Mouse (Mus musculus) layer of hippocampus, adult 9-10 months (tissue): ENCODE data around the gene Aldh6a1.

Experiments used
- DNase-seq: peaks from one replicate; pipeline ENCODE4 v3.0.0; 2022; ENCODE audit warnings: low spot score

Gene Aldh6a1

DNA sequence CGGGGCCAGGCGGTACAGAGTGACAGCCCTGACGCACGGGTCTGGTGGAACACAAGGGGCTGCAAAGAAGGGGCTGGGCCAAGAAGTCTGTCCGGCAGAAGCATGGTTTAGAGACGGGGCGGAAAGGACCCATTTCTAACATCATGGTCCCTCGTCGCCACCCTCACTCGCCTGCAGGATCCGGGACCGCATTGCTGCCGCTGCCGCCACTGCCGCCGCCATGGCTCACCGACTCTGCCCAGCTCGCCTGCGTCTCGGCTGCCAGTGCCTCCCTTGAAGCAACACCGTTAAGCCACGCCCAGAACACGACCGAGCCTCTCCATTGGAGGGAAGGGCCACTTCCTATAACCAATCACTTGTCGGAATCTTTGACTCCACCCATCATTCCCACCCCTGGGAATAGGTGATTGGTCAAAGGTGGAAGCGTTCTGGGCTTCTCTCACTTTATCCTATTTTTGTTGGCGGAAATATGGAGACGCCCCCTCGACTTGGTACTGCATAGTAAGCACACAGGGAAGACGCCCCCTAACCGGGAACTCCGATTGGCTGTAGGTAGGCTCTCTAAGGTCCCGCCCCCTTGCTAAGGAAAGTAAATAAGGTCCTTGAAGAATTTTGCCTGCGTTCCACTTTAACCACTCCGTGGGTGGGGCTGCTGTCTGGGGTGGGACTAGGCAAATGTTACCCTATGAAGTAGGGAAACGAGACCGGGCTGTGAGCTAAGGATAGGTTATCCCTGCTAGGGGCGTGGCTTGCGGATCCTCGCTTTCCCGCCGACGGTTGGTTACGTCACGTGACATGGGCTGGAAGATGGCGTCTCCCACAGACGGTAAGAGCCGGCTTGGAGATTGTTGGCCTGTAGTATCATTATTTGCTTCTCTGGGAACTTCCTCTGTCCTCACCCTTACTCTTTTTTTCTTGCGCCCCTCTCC lies at the start of gene Aldh6a1, which contains the start of gene Lin52:
Aldh6a1 (minus strand) TSS at position 287 of the 929 bp plus-strand sequence.
Lin52 (plus strand) TSS at position 705 of the 929 bp plus-strand sequence.
- DNase-seq, result peak; percentile 99

DNA sequence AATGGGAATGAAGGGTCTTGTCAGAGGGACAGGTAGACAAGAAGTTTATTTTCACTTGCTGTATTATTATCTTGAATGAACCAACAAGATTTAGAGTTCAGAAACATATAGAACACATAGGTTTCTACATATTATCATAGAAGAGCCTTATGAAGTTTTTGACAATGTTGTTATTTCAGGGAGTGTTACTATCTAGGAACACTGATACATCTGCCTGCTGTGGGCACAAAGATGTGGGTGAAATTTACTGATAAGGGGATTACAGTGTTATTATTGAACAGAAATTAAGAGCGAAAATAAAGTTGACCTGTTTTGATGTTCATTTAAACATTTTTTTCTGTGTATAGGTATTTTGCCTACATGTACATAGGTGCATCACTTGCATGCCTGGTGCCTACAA lies 46.0 kb upstream of the Aldh6a1 start:
- DNase-seq, result no peak

DNA sequence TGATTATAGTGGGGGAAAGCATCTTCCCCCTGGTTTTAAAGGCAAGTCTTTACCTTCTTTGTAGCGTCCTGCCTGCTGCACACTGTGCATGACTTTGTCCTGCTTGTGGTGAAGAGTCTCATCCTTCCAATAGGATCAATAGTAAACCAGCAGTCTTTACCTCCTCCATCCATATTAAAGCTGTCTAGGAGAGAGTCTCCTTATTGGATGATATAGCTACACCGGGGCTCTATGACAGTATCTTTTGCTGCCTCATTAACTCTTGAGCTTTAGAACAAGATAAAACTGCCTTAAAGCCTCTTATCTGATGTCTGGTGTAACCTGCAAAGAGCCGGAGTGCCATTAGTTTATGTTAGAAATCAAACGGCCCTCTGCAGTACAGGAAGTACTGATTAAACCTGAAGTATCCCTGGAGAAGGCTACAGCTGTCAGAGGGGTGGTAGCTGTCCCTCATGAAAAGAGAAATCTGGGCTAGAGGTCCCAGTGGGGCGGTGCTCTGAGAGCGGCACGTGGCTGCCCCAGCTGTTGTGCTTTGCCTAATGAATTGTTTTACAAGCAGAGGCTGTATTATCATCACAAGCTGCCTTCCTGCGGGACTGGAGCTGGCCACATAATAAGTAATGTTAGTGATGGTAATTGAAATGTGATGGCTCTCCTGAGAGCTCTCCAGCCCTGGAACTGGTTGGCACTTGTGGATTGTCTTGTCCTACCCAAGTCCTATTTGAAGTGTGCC lies 36.7 kb upstream of the Aldh6a1 start:
- peak; percentile 3 for DNase-seq

DNA sequence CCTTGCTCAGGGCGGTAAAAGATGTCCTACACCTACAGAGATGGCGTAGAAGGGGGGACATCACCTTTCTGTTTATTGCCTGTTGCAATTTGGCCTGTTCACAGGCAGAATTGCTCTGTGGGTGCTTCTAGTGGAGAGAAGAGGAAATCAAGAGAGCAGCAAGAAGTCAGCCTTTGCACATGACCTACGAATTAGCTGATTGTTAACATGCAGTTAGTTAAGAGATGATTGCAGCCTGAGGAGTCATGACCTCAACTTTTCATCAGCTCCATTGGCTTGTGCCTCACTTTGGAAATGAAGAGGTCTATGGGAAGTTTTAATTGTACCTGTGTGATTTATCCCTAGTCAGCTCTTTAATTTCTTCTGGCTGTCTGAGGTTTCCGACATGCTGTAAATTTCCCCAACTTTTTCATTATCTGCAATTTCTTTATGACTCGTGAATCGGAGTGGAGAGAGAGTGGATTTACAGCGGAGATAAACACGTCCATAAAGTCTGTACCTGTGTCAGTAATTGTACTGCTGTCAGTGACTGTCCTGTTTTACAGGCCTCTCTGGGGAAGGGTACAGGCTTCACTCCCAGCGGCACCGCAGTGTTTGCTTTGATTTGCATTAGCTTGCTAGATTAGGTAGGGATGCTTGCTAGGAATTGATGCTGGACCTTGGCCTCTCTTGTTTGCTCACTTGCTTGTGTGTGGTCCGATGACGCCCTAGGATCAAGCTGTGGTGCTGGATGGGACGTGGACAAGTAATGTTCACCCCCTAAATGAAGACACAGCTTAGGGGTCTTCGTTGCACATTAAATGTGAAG lies 32.2 kb upstream of the Aldh6a1 start:
- DNase-seq, result no peak

DNA sequence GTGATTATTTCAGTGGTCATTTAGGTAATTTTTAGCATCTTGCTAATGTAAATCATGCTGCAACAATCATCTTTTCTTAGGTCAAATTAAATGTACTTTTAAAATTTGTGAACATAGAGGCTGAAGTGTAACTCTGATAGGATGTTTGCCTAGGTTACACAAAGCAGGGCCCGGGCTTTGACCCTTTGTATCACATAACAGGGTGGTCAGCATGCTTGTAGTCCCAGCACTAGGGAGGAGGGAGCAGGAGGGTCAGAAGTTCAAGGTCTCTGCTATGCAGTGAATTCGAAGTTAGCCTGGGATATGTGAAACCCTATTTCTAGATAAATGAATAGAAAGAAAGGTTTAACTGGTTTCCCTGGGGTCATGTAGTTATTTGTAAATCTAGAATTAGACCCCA lies 30.4 kb upstream of the Aldh6a1 start:
- DNase-seq, result no peak

DNA sequence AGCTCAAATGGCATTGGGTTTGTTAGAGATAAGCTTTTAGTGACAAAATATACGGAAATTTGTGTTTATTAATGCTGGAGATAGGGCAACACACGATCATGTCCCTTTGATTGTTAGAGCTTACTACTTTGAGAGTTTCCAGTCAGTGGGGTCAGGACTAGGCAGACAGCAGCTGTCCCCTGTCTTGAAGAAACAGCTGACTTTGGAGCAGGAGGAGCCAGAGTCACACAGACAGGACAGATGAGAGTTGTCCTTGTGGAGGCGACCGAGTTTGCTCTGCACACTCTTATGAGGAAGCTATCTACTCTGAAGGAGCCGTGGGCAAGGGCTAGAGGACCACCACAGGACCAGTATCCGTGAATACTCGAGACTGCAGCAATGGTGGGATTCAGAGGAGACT lies 28.1 kb upstream of the Aldh6a1 start:
- no peak for DNase-seq

DNA sequence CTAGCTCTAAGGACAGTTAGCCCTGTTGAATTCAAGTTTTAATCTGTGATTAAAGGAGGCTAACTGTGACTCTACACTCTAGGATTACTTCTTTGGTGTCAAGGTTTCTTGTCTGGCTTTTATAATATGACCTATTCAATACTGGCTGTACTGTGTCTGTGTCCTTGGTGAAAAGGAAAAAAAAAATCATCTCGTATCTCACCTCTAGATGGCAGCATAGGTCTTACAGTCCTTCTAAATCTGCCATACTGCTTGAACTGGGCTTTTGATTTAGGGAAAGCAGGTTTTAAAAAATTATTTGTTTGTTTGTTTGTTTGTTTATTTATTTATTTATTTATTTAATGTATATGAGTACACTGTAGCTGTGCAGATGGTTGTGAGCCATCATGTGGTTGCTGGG lies 17.9 kb upstream of the Aldh6a1 start:
- DNase-seq, result peak; percentile 53

DNA sequence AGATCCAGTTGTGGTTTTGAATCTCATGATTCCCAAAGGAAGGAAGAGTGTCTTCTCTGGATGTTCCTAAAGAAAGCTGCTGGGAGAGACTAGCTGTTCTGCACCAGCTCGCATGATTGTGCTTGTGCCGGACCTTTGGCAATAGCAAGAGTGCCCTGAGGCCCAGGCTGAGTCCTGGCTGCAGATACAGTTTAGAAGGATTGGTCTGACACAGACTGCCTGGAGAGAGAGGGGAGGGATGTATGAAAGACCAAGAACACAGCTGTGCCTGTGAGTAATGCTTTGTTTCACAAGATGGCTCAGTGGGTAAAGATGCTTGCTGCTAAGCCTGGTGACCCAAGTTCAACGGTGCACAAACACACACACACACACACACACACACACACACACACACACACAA lies 12.1 kb upstream of the Aldh6a1 start:
- no peak for DNase-seq

DNA sequence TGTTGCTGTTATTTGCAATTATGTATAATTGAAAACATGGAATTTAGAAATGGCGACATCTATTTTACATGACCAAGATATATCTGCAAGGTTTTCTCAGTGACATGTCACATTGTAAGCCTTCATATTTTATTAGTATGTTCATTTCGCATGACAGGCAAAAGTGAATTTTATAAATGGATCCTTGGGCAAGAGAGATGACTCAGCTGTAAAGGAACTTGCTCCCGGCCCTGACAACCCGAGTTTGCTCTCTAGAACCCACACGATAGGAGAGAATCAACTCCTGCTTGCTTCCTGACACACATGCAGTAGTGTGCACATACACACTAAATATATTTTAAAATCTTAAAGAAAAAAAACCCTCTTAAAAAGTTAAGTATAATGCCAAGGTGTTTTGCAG lies 10.6 kb upstream of the Aldh6a1 start:
- DNase-seq, result no peak

DNA sequence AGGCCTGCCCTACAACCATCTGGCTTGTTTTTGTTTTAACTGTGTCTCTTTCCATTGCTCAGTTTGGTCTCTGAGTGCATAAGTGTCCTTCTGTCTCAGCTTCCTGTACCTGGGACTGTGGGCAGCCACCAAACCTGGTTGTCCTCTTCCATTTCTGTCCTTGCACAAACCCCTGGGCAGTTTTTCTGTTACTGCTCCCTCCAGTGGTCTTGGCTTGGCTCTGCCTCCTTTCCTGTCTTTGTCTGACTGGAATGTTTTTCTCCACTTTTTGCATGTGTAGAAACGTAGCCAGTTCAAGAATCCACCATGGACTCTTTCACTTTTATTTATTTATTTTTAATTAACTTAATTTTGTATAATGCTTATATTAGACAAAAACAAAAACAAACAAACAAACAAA lies 9.0 kb upstream of the Aldh6a1 start:
- DNase-seq, result no peak

DNA sequence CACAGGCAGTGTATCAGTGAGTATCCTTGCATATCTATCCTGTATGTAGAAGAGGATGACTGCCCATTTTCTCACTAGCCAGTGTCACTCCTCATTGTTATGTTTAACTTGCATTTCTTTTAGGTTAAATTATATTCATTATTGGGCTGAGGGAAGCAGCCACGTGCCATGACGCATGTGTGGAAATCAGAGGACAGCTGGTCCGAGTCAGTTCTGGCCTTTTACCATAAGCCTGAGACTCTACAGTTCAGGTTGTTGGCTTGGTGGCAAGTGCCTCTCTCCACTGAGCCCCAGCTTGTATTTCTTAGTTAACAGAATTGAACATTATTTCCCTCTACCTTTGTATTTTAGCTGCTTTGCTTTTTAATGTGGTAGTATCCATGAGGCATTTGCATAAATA lies 6.1 kb upstream of the Aldh6a1 start:
- DNase-seq, result no peak

DNA sequence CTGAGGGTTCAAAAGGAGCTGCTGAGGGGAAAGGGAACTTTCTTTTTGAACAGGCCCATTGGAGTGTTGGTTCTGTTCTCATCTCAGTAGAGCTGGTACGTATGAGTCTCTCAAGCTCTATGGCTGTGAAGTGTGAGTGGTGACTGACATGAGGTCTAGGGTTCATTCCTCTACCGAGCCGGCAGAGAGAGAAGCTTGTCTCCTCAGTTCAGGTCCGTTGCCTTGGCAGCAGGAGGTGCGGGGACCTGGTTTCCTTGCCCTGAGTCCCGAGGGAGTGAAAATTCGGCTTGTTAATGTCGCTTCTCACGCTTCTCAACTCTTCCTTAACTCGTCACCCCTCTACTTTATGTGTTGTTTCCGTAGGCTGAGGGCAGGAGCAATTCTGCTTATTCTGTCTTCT lies 997 bp upstream of the Aldh6a1 start:
- no peak for DNase-seq

DNA sequence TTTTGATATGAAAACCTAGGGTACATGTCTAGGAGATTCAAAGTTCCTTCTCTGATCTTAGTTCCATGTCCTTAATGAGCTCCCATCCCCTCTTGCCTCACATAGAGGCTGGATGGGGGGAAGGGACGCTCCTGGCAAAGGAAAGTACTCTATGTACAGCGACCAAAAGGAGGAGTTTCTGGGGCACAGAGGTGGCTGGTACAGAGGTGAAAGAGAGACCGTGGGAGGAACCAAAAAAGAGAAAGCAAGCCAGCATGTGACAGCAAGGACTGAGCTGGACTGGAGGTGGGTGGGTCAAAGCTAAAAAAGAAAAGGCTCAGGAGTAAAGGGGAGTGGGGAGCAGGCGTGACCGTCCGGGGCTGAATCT lies 470 bp downstream of the Aldh6a1 start:
- DNase-seq, result no peak

DNA sequence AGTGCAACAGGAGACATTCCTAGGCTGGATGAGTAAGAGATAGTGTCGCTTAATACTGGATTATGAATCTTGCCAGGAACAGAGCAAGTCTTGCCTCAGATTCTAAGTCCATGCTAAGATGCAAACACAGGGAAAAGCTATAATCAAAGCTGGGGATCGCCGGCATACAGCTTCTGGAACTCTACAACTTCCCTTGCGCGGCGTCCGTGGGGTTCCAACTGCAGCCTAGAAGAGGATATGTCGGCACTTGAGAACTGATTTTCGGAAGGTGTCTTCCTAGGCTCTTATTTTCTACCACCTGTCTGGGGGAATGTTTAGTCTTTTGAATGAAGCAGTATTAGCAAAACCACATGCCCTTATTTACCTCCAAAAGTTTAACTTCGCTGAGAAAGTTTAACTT lies 917 bp downstream of the Aldh6a1 start:
- DNase-seq, result no peak

DNA sequence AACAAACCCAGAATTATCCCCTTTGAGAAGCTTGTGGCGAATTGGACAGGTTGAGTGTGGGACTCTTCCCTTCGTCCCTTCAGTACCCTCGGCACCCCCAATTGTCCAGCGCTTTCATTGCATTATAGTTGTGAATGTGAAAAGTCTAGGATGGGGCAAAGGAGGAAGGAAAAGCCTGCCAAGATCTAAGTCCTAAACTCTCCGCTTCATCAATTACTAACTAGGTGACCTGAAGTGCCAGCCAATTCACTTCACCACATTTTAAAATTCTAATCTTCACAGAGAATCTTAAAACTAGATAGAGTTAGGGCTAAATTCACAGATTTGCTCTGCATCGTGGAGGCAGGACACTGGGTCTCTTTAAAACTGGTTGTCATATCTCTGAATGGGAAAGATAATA lies 2.6 kb downstream of the Aldh6a1 start:
- no peak for DNase-seq

DNA sequence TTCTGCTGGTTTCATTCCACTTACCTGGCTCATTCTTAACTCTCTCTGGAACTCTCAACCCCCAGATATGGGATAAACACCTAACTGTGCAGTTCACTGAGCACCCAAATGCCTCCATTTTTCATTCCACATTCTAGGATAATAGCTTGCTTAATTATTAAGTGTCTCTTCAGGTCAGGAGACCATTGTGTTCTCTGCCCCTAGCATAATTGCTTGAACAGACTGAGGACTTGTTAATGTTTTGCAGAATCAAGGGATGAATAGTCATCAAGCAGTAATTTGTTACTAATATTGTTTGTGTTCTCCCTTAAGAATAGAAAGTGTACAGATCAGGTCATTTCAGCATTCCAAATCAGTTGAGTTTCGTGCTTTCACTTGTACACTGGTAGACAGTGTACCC lies 3.4 kb downstream of the Aldh6a1 start:
- no peak for DNase-seq

DNA sequence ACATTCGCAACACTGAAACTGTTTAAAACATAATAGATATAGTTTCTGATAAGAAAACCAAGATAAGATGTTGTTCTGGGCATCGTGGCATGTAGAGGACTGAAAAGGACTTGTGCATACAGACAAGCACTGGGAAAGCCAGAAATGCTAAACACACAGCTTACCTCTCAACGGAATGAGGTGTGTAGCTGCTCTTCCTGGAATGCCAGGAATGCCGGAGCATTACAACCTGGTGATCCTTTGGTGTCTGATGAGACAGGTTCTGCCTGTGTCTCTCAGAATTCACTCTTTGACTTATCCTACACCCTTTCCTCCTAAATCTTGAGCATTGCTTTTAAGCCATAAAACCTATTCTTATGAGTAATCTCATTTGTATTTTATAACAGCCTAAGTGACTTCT lies 8.3 kb downstream of the Aldh6a1 start:
- no peak for DNase-seq

DNA sequence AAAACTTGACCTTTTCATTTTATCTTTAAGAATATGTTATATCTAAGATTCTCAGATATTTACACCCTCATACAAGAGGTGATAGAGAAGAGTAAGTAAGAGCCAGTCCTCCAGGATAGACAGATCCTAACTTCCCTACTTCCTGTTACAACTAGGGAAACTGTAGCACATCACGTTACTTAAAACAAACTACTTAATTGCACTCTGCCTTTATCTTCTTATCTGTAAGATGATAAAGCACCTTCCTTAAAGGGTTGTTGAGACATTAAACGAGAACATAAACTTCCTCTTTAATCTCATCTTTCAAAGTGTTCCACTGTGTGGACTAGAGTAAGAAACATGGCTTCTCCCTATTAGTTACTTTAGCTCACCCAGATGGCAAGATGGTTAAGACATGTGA lies 12.1 kb downstream of the Aldh6a1 start:
- DNase-seq, result no peak

DNA sequence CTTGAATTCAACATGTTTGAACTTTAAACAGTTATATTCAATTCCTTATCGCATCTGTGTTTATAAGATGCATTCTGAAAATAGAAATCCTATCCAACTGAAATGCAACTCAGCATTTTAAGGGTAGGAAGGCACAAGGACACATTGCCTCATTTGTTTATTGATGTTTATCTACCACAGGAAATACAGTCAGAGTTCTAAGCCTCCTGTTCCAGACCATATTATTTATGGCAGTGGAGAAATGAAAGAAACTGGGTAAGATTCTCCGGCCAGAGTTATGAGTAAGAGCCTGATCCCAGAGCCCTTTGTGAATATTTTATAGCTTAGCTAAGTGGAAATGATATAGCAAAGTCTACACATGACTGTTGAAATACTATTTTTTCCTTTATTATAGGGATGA lies 21.0 kb downstream of the Aldh6a1 start:
- DNase-seq, result no peak

DNA sequence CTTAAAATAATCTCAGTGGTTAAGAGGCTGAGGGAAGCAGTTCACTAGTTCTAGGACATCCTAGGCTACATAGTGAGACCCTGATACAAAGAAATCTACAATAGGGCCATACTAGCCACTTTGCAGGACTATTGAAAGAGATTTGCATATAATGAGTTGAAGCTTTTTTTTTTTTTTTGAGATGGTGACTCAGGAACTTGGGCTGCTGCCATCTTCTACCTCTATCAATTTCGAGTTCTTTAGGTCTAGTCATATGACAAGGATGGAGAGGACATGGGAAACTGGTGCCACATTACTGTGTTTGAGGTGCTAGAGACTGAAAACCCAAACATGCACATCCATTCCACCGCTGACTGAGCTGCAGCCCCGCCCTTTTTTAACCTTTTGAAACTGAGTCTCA lies 26.8 kb downstream of the Aldh6a1 start:
- no peak for DNase-seq

DNA sequence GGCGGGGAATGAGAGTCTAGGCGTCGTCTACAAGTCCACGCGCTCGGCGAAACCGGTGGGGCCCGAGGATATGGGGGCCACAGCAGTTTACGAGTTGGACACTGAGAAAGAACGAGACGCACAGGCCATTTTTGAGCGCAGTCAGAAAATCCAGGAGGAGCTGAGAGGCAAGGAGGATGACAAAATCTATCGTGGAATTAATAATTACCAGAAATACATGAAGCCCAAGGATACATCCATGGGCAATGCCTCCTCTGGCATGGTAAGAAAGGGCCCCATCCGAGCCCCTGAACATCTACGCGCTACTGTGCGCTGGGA lies 33.2 kb downstream of the Aldh6a1 start:
- no peak for DNase-seq

DNA sequence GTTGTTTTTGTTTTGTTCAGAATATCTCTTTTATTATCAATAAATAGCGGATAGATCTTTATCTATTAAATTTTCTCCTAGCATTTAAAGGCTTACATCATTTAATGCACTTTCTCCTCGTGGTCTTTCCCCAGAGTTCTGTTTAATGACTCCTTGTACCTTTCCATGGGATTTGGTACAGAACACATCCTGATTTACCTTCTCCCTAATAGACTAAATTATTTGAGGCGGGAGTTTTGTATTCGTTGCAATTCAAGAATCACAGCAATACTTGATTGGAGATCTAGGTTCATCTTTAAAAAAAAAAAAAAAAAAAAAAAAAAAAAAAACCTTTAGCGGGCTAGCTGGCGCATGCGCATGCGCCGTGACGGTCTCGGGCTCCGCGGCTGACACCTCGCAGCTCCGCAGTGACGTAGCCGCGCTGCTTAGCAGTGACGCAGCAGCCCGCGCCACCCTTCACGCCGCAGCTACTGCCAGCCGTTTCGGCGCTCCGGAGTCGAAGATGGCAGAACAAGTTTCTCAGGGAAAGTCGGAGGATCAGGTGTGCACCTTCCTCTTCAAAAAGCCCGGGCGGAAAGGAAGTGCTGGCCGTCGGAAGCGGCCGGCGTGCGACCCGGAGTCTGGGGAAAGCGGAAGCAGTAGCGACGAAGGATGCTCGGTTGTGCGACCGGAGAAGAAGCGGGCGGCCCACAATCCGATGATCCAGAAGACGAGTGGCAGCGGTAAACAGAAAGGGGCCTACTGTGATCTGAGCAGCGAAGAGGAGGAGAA lies 33.8 kb downstream of the Aldh6a1 start, which contains the start of gene Rnf113a2:
Rnf113a2 (plus strand) TSS at position 363 of the 771 bp plus-strand sequence.
- peak; percentile 51 for DNase-seq
